Mouse (Mus musculus) monocyte, adult 5-6 weeks (primary cell): ENCODE data around the gene Mapkap1. TPM values are rescaled to one million over a fixed set of nuclear protein-coding genes. Genes with fewer than 3 reads are reported as not detected.
"Not testable (repeated sequence)": the region's sequence is repeated elsewhere in the genome, so short reads cannot be mapped to it uniquely, and the experiment has no call there.

Source experiments
- ATAC-seq: fragments of 153-309, 156-312 bp; replicated peaks from 2 replicates; pipeline ENCODE4 v1.8.0; 2017; ENCODE audit warnings: mild to moderate bottlenecking; ENCODE audit not compliant: low TSS enrichment, insufficient number of reproducible peaks, severe bottlenecking, poor library complexity, low FRiP score
- total RNA-seq: library from RNA; stranded (forward); fragments of 200-1000, 200-491, 200-594 nt; gene quantifications from 3 replicates; pipeline ENCODE4 v1.2.3, GENCODE M21; 2017

Gene Mapkap1
- total RNA-seq, 1 experiment from 2014 or later: 82.2 TPM

DNA sequence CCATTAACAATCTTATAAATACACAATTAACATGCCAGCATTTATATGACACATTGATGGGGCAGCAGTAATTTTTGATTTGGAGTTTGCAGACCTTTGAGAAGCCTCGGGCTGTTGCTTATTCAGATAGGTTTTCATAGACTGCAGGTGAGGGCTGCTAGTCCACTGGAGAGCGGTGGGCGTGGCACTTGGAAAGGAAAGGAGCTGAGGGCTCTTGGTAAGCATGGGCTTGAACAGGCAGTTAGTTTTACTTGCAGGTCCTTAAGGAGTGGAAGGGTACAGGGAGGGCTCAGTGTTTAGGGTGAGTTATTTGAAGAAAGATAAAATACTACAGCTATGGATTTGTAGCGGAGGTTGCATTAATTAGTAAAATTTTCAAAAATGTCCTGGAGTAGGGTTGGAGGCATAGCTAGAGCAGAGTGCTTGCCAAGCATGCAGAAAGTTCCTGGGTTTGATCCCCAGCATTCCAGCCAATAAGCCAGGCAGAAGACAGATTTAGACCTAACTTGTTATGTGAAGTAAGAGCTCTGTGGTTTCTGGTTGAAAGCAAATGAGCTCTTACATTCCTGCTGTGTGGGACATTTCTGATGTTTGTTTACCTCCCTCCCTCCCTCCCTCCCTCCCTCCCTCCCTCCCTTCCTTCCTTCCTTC is 19.1 kb downstream of the Mapkap1 start:
- no peak for ATAC-seq

DNA sequence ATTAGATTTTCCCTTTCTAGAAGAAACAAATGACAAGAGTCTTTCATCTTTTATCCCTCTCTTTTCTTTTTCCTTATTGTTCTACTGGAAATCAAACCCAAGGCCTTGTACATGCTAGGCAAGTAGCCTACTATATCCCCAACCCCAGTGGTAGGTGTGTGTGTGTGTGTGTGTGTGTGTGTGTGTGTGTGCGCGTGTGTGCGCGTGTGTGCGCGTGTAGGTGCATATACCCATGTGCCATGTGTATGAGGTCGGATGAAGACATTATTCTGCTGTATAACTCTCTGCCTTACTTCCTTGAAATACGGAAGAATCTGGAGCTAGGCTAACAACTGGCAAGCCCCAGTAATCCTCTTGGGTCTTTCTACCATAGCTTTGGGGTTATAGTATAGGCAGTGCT is 24.1 kb downstream of the Mapkap1 start:
- ATAC-seq: no peak

DNA sequence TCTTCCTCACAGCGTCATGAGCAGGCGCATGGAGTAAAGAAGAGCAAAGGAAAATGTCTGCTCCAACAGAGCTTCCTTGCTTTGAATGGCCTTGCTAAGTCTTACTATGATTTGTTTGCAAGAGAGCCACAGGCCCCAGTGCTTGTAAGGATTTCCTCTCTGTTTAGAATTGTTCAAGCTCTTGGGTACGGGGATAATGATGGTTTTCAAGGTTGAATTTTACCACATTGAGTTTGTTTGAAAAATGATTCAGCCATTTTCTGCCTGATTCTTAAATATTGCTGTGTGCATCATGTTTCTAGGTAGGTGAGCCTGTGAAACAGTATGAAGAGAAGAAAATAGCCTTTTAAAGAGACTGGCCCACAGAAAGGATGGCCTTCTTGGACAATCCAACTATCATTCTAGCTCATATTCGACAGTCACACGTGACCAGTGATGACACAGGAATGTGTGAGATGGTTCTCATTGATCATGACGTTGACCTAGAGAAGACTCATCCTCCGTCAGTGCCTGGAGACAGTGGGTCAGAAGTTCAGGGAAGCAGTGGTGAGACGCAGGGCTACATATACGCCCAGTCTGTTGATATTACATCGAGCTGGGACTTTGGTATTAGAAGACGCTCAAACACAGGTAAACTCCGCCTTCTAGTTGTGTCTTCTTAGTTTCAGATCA is 25.3 kb downstream of the Mapkap1 start:
- no peak for ATAC-seq

DNA sequence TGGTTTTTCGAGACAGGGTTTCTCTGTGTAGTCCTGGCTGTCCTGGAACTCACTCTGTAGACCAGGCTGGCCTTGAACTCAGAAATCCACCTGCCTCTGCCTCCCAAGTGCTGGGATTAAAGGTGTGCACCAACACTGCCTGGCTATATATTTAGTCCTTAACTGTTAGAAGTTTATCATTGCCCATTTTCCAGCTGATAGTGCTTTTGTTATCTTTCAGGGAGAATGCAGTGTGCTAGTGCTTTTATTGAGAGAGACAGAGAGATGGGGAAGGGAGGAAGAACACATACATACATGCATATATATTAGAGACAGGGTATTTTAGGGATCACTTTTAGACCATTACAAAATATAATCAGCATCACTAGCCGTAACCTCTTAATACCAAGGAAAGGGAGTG is 26.3 kb downstream of the Mapkap1 start:
- not testable (repeated sequence) for ATAC-seq

DNA sequence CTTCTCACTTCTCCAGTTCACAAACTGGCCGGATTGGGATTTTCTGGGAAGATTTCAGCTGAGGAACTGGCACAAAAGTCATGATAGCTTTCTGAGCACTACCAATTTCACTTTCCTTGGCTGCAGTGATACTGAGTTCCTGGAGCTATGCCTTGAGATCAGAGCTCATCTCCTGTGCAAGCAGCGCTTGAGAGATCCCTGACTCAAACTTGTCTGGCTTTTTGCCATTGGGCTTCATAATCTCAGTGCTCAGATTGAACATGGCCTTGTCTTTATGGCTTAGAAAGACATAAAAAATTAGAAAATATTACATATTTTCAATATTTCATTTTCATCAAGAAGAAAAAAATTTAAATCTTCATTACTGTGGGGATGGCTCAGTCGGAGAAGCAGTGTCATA is 29.8 kb downstream of the Mapkap1 start:
- ATAC-seq: no peak

DNA sequence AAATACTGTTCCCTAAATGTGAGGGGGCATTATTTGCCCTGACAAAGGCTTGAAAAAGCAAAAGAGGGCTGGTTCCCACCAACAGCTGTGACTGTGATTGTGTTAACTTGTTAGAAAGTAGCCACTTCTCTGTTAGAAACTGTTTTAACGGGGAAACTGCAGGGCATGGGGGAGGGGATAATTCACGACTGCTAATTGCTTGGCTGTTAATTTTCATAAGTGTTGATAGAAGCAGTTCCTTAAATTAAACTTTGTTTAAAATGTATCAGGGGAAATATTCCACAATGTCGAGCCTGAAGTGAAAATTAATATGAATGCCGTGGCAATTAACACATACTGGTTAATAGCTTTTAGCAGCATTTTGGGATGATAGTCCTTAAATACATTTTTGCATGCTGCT is 42.2 kb downstream of the Mapkap1 start:
- no peak for ATAC-seq

DNA sequence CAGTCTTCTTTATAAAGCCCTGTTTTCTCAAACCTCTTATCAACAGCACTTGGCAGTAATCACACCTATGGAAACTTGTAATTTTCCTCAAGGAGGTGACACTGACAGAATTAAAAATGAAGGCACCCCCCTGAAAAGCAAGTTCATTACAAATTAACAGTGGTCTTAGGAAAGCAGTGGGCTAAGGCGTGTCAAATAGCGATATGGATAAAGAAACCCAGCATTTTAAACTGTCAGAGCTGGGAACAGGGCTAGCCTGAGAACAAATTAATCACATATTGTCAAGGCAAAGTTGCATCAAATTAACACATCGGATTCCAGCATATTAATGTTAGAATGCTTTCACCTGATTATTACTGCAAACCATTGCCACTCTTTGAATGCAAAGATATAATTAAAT is 55.9 kb downstream of the Mapkap1 start:
- ATAC-seq: no peak

DNA sequence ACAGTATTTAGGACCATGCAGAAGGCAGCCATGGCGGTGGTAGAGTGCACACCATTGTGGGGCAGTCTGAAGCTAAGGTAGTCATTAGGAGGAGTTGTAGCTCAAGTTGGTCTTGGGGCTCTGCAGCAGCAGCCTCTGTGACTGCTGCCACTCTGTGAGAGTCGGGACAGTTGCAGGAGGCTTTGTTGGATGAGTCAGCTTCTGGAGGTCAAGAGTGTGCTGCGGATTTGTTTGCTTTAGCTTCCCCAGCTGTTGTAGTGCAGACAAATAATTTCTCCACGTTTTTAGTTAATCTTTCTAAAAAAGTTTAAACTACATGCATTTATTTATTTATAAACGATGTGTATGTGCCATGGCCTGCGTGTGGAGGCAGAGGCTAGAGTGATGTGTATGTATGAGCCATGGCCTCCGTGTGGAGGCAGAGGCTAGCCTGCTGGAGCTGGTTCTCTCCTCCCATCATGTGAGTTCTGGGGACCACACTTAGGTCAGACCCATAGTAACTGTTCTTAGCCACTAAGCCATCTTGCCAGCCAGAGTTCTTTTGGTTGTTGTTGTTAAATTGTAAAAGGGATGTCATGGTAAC is 62.1 kb downstream of the Mapkap1 start:
- ATAC-seq: no peak

DNA sequence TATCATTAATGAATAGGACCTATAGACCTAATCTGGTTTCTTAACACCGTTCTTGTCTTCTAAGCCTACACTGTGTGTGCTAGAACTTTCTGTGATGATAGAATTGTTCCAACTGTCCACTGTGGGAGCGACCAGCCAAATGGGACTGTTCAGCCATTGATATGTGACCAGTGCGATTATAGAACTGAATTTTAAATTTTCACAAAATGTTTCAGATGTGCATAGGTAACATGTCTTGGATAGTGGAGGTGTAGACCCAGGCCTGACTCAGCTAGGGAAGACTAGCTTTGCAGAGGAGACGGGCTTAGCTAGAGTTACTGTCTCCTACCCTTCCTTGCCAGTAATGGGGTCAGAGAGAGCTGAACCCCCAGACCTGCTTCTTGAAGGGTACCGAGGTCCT is 62.8 kb downstream of the Mapkap1 start:
- no peak for ATAC-seq

DNA sequence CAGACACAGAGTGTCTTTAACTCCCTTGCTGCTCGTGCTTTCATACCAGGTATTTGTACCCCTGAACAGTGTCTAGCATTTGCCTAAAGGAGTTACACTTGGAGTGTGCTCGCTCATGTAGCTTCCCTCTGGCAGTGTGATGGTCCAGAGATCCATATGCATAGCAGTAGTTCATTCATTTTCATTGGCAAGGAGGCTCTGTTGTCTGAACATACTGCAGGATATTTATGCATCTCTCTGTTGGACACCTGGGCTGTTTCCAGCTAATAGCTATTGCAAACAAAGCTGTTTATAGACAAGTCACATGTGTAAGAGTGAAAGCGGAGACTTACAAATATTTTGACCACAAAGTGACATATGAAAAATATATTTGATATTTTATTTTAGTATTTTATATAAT is 67.2 kb downstream of the Mapkap1 start:
- ATAC-seq: no peak

DNA sequence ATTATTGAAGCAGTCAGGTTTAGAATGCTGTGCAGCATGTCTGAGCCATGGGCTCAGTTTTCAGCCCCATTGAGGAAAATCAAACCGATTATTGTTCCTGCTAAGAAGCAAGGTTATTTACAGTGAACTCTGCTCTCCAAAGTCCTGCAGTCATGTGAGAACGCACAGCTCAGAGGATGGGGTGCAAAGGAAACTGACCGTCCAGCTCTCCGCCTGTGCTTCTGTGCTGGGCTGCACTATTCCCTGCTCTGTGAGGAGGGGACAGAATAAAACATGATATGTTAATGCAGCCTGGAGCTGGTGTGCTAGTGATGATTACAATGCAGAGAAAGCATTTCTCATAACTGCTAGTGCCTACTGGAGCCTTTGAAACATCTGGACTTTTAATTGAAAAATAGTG is 74.8 kb downstream of the Mapkap1 start:
- ATAC-seq: no peak

DNA sequence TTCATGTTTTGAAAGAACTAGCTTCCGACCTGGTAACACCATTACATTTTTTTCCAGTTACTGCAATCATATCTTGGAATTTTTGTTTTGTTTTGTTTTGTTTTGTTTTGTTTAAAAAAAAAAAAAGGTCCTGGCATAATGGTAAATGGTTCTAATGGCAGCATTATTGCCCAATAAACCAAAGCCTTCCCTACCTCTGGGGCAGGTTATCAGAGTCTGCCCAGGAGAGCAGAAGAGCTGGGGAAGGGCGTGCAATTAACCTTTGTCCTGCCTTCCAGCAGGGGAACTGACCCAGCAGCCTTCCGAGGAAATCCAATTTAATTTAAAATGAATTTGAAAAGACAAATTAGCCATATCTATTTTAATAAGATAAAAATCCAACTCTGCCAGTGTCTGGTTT is 75.5 kb downstream of the Mapkap1 start:
- no peak for ATAC-seq

DNA sequence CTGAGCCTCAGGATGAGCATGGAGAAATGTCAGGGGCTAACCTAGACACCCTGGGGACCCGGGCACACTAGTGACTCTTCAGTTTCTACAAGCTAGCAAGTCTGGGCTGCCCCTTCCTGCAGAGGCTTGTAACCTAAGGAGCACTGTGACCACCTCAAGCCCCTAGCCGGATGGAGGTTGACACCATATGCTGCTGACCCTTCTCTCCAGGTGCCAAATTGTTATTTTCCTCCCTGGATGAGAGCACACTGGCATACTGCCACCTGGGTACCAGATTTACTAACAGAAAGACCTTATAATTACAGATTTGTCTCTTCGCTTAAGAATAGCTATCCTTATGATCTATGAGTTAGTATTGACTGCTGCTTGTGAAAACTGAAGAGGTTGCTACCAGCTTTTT is 76.0 kb downstream of the Mapkap1 start:
- no peak for ATAC-seq

DNA sequence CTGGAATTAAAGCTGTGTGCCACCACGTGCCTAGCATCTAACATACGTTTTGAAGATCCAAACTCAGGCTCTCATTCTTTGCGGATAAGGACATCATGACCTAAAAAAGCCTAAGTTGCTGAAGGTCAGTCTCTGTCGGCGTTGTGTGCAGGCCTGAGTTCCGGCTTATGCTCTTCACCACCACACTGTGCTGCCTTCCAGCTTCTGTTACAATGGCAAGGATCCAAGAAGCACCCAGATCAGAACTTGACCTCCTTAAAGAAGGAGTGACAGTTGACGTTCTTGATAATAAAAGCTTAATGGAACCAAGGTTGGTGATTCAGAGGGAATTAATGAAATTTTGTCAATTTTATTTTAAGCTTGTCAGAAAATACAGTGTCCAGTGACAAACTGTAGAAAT is 80.7 kb downstream of the Mapkap1 start:
- no peak for ATAC-seq

DNA sequence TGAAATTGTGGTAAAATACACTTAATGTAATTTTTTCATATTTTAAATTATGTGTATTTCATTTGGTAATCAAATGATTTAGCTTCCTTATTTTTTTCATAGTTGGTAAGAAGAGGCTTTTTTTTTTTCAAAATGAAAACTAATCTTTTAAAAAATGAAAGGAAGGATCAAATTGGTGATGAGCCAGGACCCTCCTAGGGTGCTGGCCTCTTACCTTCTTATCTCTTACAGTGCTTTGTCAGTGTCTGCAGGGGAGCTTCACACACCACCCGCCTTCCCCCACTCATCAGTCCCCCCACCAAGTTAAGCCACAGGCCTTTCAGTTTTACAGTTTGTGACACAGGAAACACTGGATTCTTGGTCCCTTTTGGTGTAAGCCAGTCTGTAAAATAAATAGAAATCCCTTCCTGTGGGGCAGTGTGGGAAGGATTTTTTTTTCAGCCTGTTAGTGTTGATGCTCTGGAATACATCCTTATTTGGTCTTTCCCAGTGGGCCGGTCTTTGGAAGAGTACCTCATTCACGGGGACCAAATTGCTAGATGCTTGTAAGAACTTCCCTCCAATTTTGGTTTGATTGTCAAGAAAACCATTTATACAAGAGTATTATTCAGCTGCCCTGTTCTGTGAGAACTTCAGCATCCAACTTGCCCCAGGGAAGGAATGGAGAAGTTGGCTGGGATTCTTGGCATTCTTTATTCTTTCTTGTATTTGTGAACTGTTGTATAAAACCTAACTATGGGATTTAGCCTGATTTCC is 97.6 kb downstream of the Mapkap1 start:
- ATAC-seq: no peak

DNA sequence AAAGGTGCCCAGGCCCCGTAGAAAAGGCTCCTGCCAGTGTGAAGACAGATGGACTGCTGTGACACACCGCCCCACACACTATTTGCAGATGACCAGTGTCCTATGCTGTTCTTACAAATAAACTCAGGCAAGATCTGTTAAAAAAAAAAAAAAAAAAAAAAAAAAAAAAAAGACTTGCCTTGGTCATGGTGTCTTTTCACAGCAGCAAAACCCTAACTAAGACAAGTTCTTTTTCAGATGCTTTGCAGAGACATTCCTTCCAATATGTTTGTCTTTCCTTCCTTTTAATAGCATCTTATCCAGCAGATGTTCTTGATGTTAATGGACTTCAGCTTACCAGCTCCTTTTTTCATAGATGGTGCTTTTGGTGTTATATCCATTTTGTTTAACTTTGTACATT is 99.6 kb downstream of the Mapkap1 start:
- ATAC-seq: not testable (repeated sequence)

DNA sequence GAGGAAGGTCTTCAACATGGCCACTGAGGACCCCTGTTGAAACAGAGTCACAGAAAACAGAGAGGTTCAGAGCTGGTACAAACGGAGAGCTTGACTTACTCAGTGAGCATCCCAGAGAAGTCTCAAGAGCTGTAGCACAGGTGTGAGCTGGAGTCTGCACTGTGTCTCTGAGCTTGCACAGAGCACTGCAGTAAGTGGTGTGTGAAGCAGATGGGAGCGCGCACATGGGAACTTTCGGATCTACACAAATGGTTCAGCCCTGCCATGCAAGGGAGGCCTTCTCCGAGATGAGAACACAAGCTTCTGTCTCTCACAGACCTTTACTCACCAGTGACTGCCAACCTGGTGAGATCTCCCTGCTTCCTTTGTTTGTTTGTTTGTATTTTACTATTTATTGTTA is 103.3 kb downstream of the Mapkap1 start:
- ATAC-seq: no peak

DNA sequence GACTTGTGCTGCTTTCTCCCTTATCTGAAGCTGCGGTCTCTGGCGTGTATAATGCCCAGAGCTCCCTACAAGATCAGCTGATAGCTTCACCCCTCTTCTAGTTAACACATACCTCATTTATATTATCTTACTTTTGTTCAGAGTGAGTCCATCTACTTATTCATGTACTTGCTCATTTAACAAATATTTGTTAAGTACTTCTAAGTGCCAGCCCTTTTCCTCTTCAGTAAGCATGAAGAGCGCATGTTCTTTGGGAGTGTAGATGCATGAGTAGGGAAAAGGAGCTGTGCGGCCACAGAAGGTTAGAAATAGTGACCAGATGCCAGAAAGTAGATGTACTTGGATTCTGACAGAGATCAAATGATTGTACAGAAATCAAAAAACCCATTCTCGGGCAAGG is 108.7 kb downstream of the Mapkap1 start:
- ATAC-seq: no peak

DNA sequence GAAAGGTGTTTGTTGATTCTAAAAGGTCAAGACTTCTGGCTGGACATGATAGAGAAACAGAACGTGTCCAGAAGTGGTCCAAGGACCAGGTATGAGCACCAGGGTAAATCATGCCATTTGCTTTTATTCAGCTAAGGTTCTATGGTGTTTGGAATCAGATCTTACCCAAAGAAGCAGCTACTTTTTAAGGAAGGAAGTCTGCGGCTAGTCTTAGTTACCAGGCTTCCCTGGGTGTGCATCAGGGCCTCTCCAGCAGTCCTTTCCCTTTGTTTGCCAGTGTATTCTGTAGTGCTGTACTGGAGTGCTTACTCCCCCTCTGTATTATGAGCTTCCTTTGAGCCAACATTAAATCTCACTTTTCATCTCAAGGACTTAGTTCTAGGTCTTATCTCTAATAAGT is 111.5 kb downstream of the Mapkap1 start:
- ATAC-seq: no peak

DNA sequence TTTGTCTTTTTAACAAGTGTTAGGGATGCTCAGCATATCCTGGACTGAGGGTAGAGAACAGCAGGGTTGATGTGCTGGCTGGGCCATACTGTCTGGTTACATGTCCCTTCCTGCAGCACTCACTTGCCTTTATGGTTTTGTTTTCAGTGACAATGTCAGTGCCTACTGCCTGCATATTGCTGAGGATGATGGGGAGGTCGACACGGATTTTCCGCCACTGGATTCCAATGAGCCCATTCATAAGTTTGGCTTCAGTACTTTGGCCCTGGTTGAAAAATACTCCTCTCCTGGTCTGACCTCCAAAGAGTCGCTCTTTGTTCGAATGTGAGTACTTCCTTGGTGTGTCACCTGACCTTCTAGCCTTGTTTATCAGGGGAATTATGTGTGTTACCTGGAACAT is 112.0 kb downstream of the Mapkap1 start:
- no peak for ATAC-seq
